Mouse (Mus musculus) ES-Bruce4 (cell line): ENCODE data around the gene Nectin2.
"Not testable (repeated sequence)": the region's sequence is repeated elsewhere in the genome, so short reads cannot be mapped to it uniquely, and the experiment has no call there.

Source experiments
- CTCF ChIP-seq: IDR thresholded peaks from one replicate; pipeline ENCODE4 v1.8.1; 2011; ENCODE audit warnings: low read depth, low read length
- EP300 ChIP-seq: IDR thresholded peaks from 2 replicates; pipeline ENCODE4 v1.6.1; 2011; ENCODE audit warnings: low read depth, low read length; ENCODE audit not compliant: insufficient read depth
- POLR2A ChIP-seq: IDR thresholded peaks from one replicate; pipeline ENCODE4 v1.8.1; 2011; ENCODE audit warnings: low read length; ENCODE audit not compliant: insufficient read depth

GRCm38 (mm10) chr7:19686927-19687583 is 63.2 kb downstream of the Nectin2 start:
- not testable (repeated sequence) for TF ChIP-seq CTCF, POLR2A, EP300
